Mouse (Mus musculus): Measurements from ENCODE around the gene Hyal1. TPM values are rescaled to one million over a fixed set of nuclear protein-coding genes. Genes with fewer than 3 reads are reported as not detected.
A peak's percentile ranks its signal among the peaks of the same experiment; 100 is the strongest.

Gene Hyal1
- total and polyA plus RNA-seq, 3 experiments, result 2.2 to 7.3 (median 2.3) TPM

GRCm38 (mm10) chr9:107575579-107576356, 959 bp upstream of the Hyal1 start:
- no peak for DNase-seq (ENCODE audit: low spot score)

GRCm38 (mm10) chr9:107577871-107578270, 1.1 kb downstream of the Hyal1 start:
- H3K4me3 ChIP-seq (ENCODE audit: low read depth, low read length), result no peak overlapping the region
- H3K27me3 ChIP-seq (ENCODE audit: insufficient read depth, low read length), result no peaks in the 10 kb centered on the region
- peaks cover 78% of the 10 kb centered on the region for H3K4me1 ChIP-seq (ENCODE audit: insufficient read depth, low read depth, low read length)
- DNase-seq (ENCODE audit: low spot score), result no peak
- peaks cover 31% of the 10 kb centered on the region for H3K36me3 ChIP-seq (replicated peaks)
- no peak for ATAC-seq (ENCODE audit: extremely low read depth, insufficient number of reproducible peaks, low FRiP score, poor library complexity, severe bottlenecking)
- TF ChIP-seq POLR2AphosphoS5 (IDR thresholded peaks at IDR 0.05; ENCODE audit: insufficient replicate concordance, low read depth, low read length) (no peak), TAL1 (conservative IDR thresholded peaks at IDR 0.05; ENCODE audit: low read depth, low read length) (no peak), GATA1 (IDR thresholded peaks at IDR 0.05; ENCODE audit: borderline replicate concordance, low read length) (no peak), GATA2 (IDR thresholded peaks at IDR 0.05; ENCODE audit: borderline replicate concordance, low read depth, low read length) (no peak), CTCF (IDR thresholded peaks at IDR 0.05; ENCODE audit: low read depth, low read length) (no peak)
- no peaks in the 10 kb centered on the region for H3K9me3 ChIP-seq (replicated peaks)

More at GRCm38 (mm10) chr9:107575579-107576356, 959 bp upstream of the Hyal1 start:
- Histone ChIP-seq H3K4me3 (ENCODE audit: low read depth, low read length) (no peak overlapping the region), H3K9me3 (replicated peaks) (no peaks in the 10 kb centered on the region), H3K36me3 (replicated peaks) (peaks cover 44% of the 10 kb centered on the region), H3K27me3 (ENCODE audit: insufficient read depth, low read length) (no peaks in the 10 kb centered on the region), H3K4me1 (ENCODE audit: insufficient read depth, low read depth, low read length) (peaks cover 80% of the 10 kb centered on the region)
- no peak for TF ChIP-seq CTCF (IDR thresholded peaks at IDR 0.05; ENCODE audit: low read depth, low read length)
- no peak for TF ChIP-seq GATA2 (IDR thresholded peaks at IDR 0.05; ENCODE audit: borderline replicate concordance, low read depth, low read length)
- TF ChIP-seq GATA1 (IDR thresholded peaks at IDR 0.05; ENCODE audit: borderline replicate concordance, low read length), result no peak
- TF ChIP-seq POLR2AphosphoS5 (IDR thresholded peaks at IDR 0.05; ENCODE audit: insufficient replicate concordance, low read depth, low read length), result no peak
- no peak for TF ChIP-seq TAL1 (conservative IDR thresholded peaks at IDR 0.05; ENCODE audit: low read depth, low read length)
- no peak for ATAC-seq (ENCODE audit: extremely low read depth, insufficient number of reproducible peaks, low FRiP score, poor library complexity, severe bottlenecking)

- no peak for ATAC-seq (ENCODE audit: extremely low read depth, insufficient number of reproducible peaks, low FRiP score, poor library complexity, severe bottlenecking)
- Histone ChIP-seq H3K36me3 (replicated peaks) (peaks cover 34% of the 10 kb centered on the region), H3K4me3 (ENCODE audit: low read depth, low read length) (no peak within 1 kb of the TSS), H3K9me3 (replicated peaks) (no peaks in the 10 kb centered on the region), H3K4me1 (ENCODE audit: insufficient read depth, low read depth, low read length) (peaks cover 79% of the 10 kb centered on the region), H3K27me3 (ENCODE audit: insufficient read depth, low read length) (no peaks in the 10 kb centered on the region)
- no peak for TF ChIP-seq GATA1 (IDR thresholded peaks at IDR 0.05; ENCODE audit: borderline replicate concordance, low read length)
- no peak for TF ChIP-seq CTCF (IDR thresholded peaks at IDR 0.05; ENCODE audit: low read depth, low read length)
- no peak for TF ChIP-seq POLR2AphosphoS5 (IDR thresholded peaks at IDR 0.05; ENCODE audit: insufficient replicate concordance, low read depth, low read length)
- TF ChIP-seq GATA2 (IDR thresholded peaks at IDR 0.05; ENCODE audit: borderline replicate concordance, low read depth, low read length), result no peak
- TF ChIP-seq TAL1 (conservative IDR thresholded peaks at IDR 0.05; ENCODE audit: low read depth, low read length), result no peak
- DNase-seq (ENCODE audit: low spot score), result no peak
Observed at GRCm38 (mm10) chr9:107578587-107578986, 1.9 kb downstream of the Hyal1 start, which contains the start of gene Naa80. Naa80 (plus strand) TSS chr9:107578887.

GRCm38 (mm10) chr9:107579023-107579900, 2.5 kb downstream of the Hyal1 start:
- H3K4me1 ChIP-seq (ENCODE audit: insufficient read depth, low read depth, low read length), result peaks cover 86% of the 10 kb centered on the region
- no peak for ATAC-seq (ENCODE audit: extremely low read depth, insufficient number of reproducible peaks, low FRiP score, poor library complexity, severe bottlenecking)
- no peak for DNase-seq (ENCODE audit: low spot score)
- H3K4me3 ChIP-seq (ENCODE audit: low read depth, low read length), result no peak overlapping the region
- TF ChIP-seq GATA1 (IDR thresholded peaks at IDR 0.05; ENCODE audit: borderline replicate concordance, low read length) (no peak), TAL1 (conservative IDR thresholded peaks at IDR 0.05; ENCODE audit: low read depth, low read length) (no peak)
- H3K27me3 ChIP-seq (ENCODE audit: insufficient read depth, low read length), result no peaks in the 10 kb centered on the region
- H3K36me3 ChIP-seq (replicated peaks), result peaks cover 40% of the 10 kb centered on the region
- no peaks in the 10 kb centered on the region for H3K9me3 ChIP-seq (replicated peaks)

- peak; percentile 73 for DNase-seq (ENCODE audit: low spot score)
- TF ChIP-seq GATA1 (IDR thresholded peaks at IDR 0.05; ENCODE audit: borderline replicate concordance, low read length) (no peak), CTCF (IDR thresholded peaks at IDR 0.05; ENCODE audit: low read depth, low read length) (no peak), TAL1 (conservative IDR thresholded peaks at IDR 0.05; ENCODE audit: low read depth, low read length) (no peak), GATA2 (IDR thresholded peaks at IDR 0.05; ENCODE audit: borderline replicate concordance, low read depth, low read length) (no peak), POLR2AphosphoS5 (IDR thresholded peaks at IDR 0.05; ENCODE audit: insufficient replicate concordance, low read depth, low read length) (no peak)
- Histone ChIP-seq H3K4me3 (ENCODE audit: low read depth, low read length) (peak within 1 kb of the TSS; percentile 83), H3K4me1 (ENCODE audit: insufficient read depth, low read depth, low read length) (peaks cover 91% of the 10 kb centered on the region), H3K27me3 (ENCODE audit: insufficient read depth, low read length) (no peaks in the 10 kb centered on the region), H3K9me3 (replicated peaks) (no peaks in the 10 kb centered on the region), H3K36me3 (replicated peaks) (peaks cover 53% of the 10 kb centered on the region)
- ATAC-seq (ENCODE audit: extremely low read depth, insufficient number of reproducible peaks, low FRiP score, poor library complexity, severe bottlenecking), result peak; percentile 81
Observed at GRCm38 (mm10) chr9:107580501-107581317, 4.0 kb downstream of the Hyal1 start, which contains the start of gene Hyal3. Hyal3 (plus strand) TSS chr9:107580818.

Data from G1E (cell line).